24 mouse cellular contexts compared by ENCODE assay signal in the genomic region with DNA sequence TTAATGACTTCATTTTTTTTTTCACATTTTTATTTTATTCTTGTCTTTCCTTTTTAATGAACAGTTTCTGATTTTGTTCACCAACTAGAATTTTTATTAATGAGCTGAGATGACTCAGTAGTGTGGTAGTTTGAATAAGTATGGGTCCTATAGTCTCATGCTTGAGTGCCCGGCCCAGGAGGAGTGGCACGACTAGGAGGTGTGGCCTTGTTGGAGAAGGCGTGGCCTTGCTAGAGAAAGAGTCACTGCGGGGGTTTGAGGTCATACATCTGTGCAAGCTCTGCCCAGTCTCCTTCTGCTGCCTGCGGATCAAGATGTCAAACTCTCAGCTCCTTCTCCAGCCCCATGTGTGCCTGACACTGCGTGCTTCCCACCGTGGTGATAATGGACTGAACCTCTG. TPM values are rescaled to one million over a fixed set of nuclear protein-coding genes. Genes with fewer than 3 reads are reported as not detected.
DNase-seq lines count a peak whose midpoint lies in the region; ATAC-seq and TF ChIP-seq lines count a peak whose summit lies in the region.
"Had no signal": no experiment of that assay in that cellular context is flagged by ENCODE, and none has a peak within 500 bp of the region (broad histone marks: within the 10 kb centered on the region; RNA-seq: fewer than 3 reads in every experiment).

No protein-coding gene starts in this region.

- TF ChIP-seq CTCF in cerebellum, adult 2 months (IDR thresholded peaks at IDR 0.05; ENCODE audit: borderline replicate concordance, insufficient read depth, low read depth, low read length) = no peak

- H3K4me2 ChIP-seq in hindbrain, embryonic 11.5 days (replicated peaks; ENCODE audit: low read depth, low read length) = no peak overlapping the region
- no peak overlapping the region for H3K4me2 ChIP-seq in hindbrain, embryonic 16.5 days (ENCODE audit: low read length)
- H3K4me2 ChIP-seq in neural tube, embryonic 11.5 days (ENCODE audit: low read depth) = no peak overlapping the region
- no peak overlapping the region for H3K4me2 ChIP-seq in neural tube, embryonic 15.5 days
- H3K4me2 ChIP-seq: embryonic facial prominence, embryonic 15.5 days; forebrain, embryonic 12.5 days; heart, embryonic 15.5 days; hindbrain, embryonic 14.5 days had no signal

- no peak overlapping the region for H3K27ac ChIP-seq in hindbrain, embryonic 11.5 days (ENCODE audit: low read depth, low read length)
- H3K27ac ChIP-seq in hindbrain, embryonic 16.5 days (ENCODE audit: low read depth, low read length) = no peak overlapping the region
- H3K27ac ChIP-seq in neural tube, embryonic 11.5 days (ENCODE audit: low read depth, low read length) = no peak overlapping the region
- H3K27ac ChIP-seq in neural tube, embryonic 15.5 days (replicated peaks) = no peak overlapping the region
- no peak overlapping the region for H3K27ac ChIP-seq in cerebellum, adult 2 months (ENCODE audit: insufficient read depth, low read length)
- H3K27ac ChIP-seq: embryonic facial prominence, embryonic 15.5 days; forebrain, embryonic 12.5 days; gastrocnemius, adult 2 months; heart, embryonic 10.5 days; heart, embryonic 15.5 days; hindbrain, embryonic 14.5 days had no signal

- H3K36me3 ChIP-seq in hindbrain, embryonic 11.5 days (ENCODE audit: control insufficient read depth, insufficient read depth, low read length) = no peaks in the 10 kb centered on the region
- H3K36me3 ChIP-seq in hindbrain, embryonic 16.5 days (ENCODE audit: control insufficient read depth, insufficient read depth, low read length) = no peaks in the 10 kb centered on the region
- no peaks in the 10 kb centered on the region for H3K36me3 ChIP-seq in neural tube, embryonic 11.5 days (ENCODE audit: control insufficient read depth, insufficient read depth, low read length)
- H3K36me3 ChIP-seq in neural tube, embryonic 15.5 days = no peaks in the 10 kb centered on the region
- H3K36me3 ChIP-seq: embryonic facial prominence, embryonic 15.5 days; forebrain, embryonic 12.5 days; G1E; heart, embryonic 10.5 days; heart, embryonic 15.5 days had no signal

- no peaks in the 10 kb centered on the region for H3K9me3 ChIP-seq in hindbrain, embryonic 11.5 days (ENCODE audit: control insufficient read depth, low read length)
- no peaks in the 10 kb centered on the region for H3K9me3 ChIP-seq in hindbrain, embryonic 16.5 days (ENCODE audit: control insufficient read depth, low read length)
- no peaks in the 10 kb centered on the region for H3K9me3 ChIP-seq in neural tube, embryonic 11.5 days (ENCODE audit: control insufficient read depth, low read length)
- H3K9me3 ChIP-seq in neural tube, embryonic 15.5 days (replicated peaks) = no peaks in the 10 kb centered on the region
- H3K9me3 ChIP-seq: embryonic facial prominence, embryonic 15.5 days; forebrain, embryonic 12.5 days; G1E; heart, embryonic 10.5 days; heart, embryonic 15.5 days had no signal

- no peak overlapping the region for H3K4me3 ChIP-seq in hindbrain, embryonic 11.5 days (ENCODE audit: low read depth, low read length)
- no peak overlapping the region for H3K4me3 ChIP-seq in hindbrain, embryonic 16.5 days (ENCODE audit: low read length)
- no peak overlapping the region for H3K4me3 ChIP-seq in neural tube, embryonic 11.5 days (ENCODE audit: low read depth, low read length)
- H3K4me3 ChIP-seq in neural tube, embryonic 15.5 days (replicated peaks) = no peak overlapping the region
- no peak overlapping the region for H3K4me3 ChIP-seq in cerebellum, adult 2 months (replicated peaks; ENCODE audit: insufficient read depth, low read depth, low read length)
- H3K4me3 ChIP-seq: embryonic facial prominence, embryonic 15.5 days; forebrain, embryonic 12.5 days; gastrocnemius, adult 2 months; heart, embryonic 10.5 days; heart, embryonic 15.5 days had no signal

- no peaks in the 10 kb centered on the region for H3K27me3 ChIP-seq in hindbrain, embryonic 11.5 days (ENCODE audit: control insufficient read depth, insufficient read depth, low read length)
- H3K27me3 ChIP-seq in hindbrain, embryonic 16.5 days (replicated peaks; ENCODE audit: control insufficient read depth, insufficient read depth, low read length) = no peaks in the 10 kb centered on the region
- no peaks in the 10 kb centered on the region for H3K27me3 ChIP-seq in neural tube, embryonic 11.5 days (ENCODE audit: control insufficient read depth, insufficient read depth, low read length)
- H3K27me3 ChIP-seq in neural tube, embryonic 15.5 days (replicated peaks) = no peaks in the 10 kb centered on the region
- H3K27me3 ChIP-seq in cerebellum, adult 2 months (ENCODE audit: control insufficient read depth, insufficient read depth, low read length) = no peaks in the 10 kb centered on the region
- H3K27me3 ChIP-seq: embryonic facial prominence, embryonic 15.5 days; heart, embryonic 15.5 days had no signal

- ATAC-seq in hindbrain, embryonic 11.5 days (ENCODE audit: low FRiP score) = 0 out of 2 replicates have a peak, but pooled peaks have one; percentile 22
- ATAC-seq in hindbrain, embryonic 16.5 days = no peak
- ATAC-seq in neural tube, embryonic 11.5 days (ENCODE audit: insufficient read depth, low FRiP score, low TSS enrichment) = peak; percentile 31; the same call in 1 of the 2 replicates
- no peak for ATAC-seq in neural tube, embryonic 15.5 days (ENCODE audit: low FRiP score)
- ATAC-seq in erythroblast, adult 5-6 weeks (replicated peaks; ENCODE audit: low FRiP score, poor library complexity, severe bottlenecking) = peak; percentile 65; the same call in 1 of the 2 replicates
- ATAC-seq: activated CD4-positive, CD25-positive, alpha-beta regulatory T cell, adult 4 months; forebrain, postnatal 0 days; intestine, embryonic 16.5 days had no signal

- 87% methylated on average over 7 of the region's 7 CpGs for WGBS in hindbrain, embryonic 11.5 days
- 87% methylated on average over 7 of the region's 7 CpGs for WGBS in hindbrain, embryonic 16.5 days
- 88% methylated on average over 7 of the region's 7 CpGs for WGBS in neural tube, embryonic 11.5 days
- 88% methylated on average over 7 of the region's 7 CpGs for WGBS in neural tube, embryonic 15.5 days
- WGBS in cerebellum, adult 2 months = 73% methylated on average over 7 of the region's 7 CpGs

- no peak for DNase-seq in hindbrain, embryonic 11.5 days (ENCODE audit: low spot score)
- no peak for DNase-seq in neural tube, embryonic 11.5 days (ENCODE audit: low spot score)
- no peak for DNase-seq in cerebellum, adult 2 months
- DNase-seq: adrenal gland, adult 2 months; adrenal gland, postnatal 25 days; cerebellum, adult 18-20 months; cerebellum, postnatal 10 days; forebrain, postnatal 0 days; gastrocnemius, adult 2 months; gastrocnemius, postnatal 36 days; heart, adult 18-20 months; heart, postnatal 14 days had no signal

- H3K4me1 ChIP-seq in hindbrain, embryonic 11.5 days (replicated peaks; ENCODE audit: control insufficient read depth, insufficient read depth, low read length) = no peaks in the 10 kb centered on the region
- H3K4me1 ChIP-seq in hindbrain, embryonic 16.5 days (ENCODE audit: control insufficient read depth, insufficient read depth, low read depth, low read length) = no peaks in the 10 kb centered on the region
- H3K4me1 ChIP-seq in neural tube, embryonic 11.5 days (ENCODE audit: control insufficient read depth, insufficient read depth, low read length) = no peaks in the 10 kb centered on the region
- H3K4me1 ChIP-seq in neural tube, embryonic 15.5 days = no peaks in the 10 kb centered on the region
- no peaks in the 10 kb centered on the region for H3K4me1 ChIP-seq in cerebellum, adult 2 months (ENCODE audit: control insufficient read depth, insufficient read depth, low read length)
- H3K4me1 ChIP-seq: embryonic facial prominence, embryonic 15.5 days; forebrain, embryonic 12.5 days; heart, embryonic 10.5 days; heart, embryonic 15.5 days had no signal

- TF ChIP-seq POLR2A in cerebellum, adult 2 months (IDR thresholded peaks at IDR 0.05; ENCODE audit: borderline replicate concordance, insufficient read depth, low read length) = no peak

- H3K9ac ChIP-seq in hindbrain, embryonic 11.5 days (ENCODE audit: low read depth, low read length) = no peak overlapping the region
- no peak overlapping the region for H3K9ac ChIP-seq in hindbrain, embryonic 16.5 days (ENCODE audit: low read depth, low read length)
- no peak overlapping the region for H3K9ac ChIP-seq in neural tube, embryonic 11.5 days (ENCODE audit: low read length)
- H3K9ac ChIP-seq in neural tube, embryonic 15.5 days (replicated peaks) = no peak overlapping the region
- H3K9ac ChIP-seq: embryonic facial prominence, embryonic 15.5 days; forebrain, embryonic 12.5 days; forebrain, postnatal 0 days; heart, embryonic 15.5 days; hindbrain, embryonic 14.5 days had no signal

RNA-seq across cellular contexts. Expression of a gene that starts 28.6 kb away (rescaled TPM):
- polyA plus RNA-seq in hindbrain, embryonic 11.5 days (2014; fragmentation: Nextera tagmentation; extraction: Ambion mirVana) = 0.37 and 0.46 TPM in 2 replicates
- polyA plus RNA-seq in hindbrain, embryonic 16.5 days (2015; fragmentation: Nextera tagmentation; extraction: Ambion mirVana) = 5.0 and 6.1 TPM in 2 replicates
- 0.59 and 0.80 TPM in 2 replicates for polyA plus RNA-seq in neural tube, embryonic 11.5 days (2014; fragmentation: Nextera tagmentation; extraction: Ambion mirVana)
- polyA plus RNA-seq in neural tube, embryonic 15.5 days (2015; fragmentation: Nextera tagmentation; extraction: Ambion mirVana) = 6.5 and 8.8 TPM in 2 replicates
- total RNA-seq in erythroblast, adult 5-6 weeks (2015; ENCODE audit: low replicate concordance) = 89.2 and 103 TPM in 2 replicates
- 114 and 145 TPM in 2 replicates for total RNA-seq in erythroblast, adult 5-6 weeks (2017; ENCODE audit: low replicate concordance)
- polyA plus RNA-seq in cerebellum, adult 2 months (2012; rRNA removed) = 18.5 and 19.8 TPM in 2 replicates
- polyA plus RNA-seq: G1E had no signal

RNA-seq across cellular contexts. Expression of a gene that starts 49.3 kb away (rescaled TPM):
- 2.5 and 2.6 TPM in 2 replicates for polyA plus RNA-seq in hindbrain, embryonic 11.5 days (2014; fragmentation: Nextera tagmentation; extraction: Ambion mirVana)
- 1.8 and 2.2 TPM in 2 replicates for polyA plus RNA-seq in hindbrain, embryonic 16.5 days (2015; fragmentation: Nextera tagmentation; extraction: Ambion mirVana)
- polyA plus RNA-seq in neural tube, embryonic 11.5 days (2014; fragmentation: Nextera tagmentation; extraction: Ambion mirVana) = 2.1 and 2.8 TPM in 2 replicates
- 3.3 and 5.5 TPM in 2 replicates for polyA plus RNA-seq in neural tube, embryonic 15.5 days (2015; fragmentation: Nextera tagmentation; extraction: Ambion mirVana)
- not detected in 2 replicates for total RNA-seq in erythroblast, adult 5-6 weeks (2015; ENCODE audit: low replicate concordance)
- 0.14 TPM in 1 of 2 replicates, not detected in the other for total RNA-seq in erythroblast, adult 5-6 weeks (2017; ENCODE audit: low replicate concordance)
- 3.4 and 4.5 TPM in 2 replicates for polyA plus RNA-seq in cerebellum, adult 2 months (2012; rRNA removed)
- total RNA-seq: hematopoietic stem cell, adult 5-6 weeks had no signal
- polyA plus RNA-seq: G1E had no signal

Comparison
In these comparisons a context has a peak if more than half of its experiments do, and no peak if none do; other contexts are left out.
1. ATAC-seq: peak in hindbrain, embryonic 11.5 days (single experiment), neural tube, embryonic 11.5 days (single experiment) and erythroblast, adult 5-6 weeks (single experiment); none in hindbrain, embryonic 16.5 days (single experiment) and neural tube, embryonic 15.5 days (single experiment).